Mouse (Mus musculus): Measurements from ENCODE around the gene Sept1.

- TF ChIP-seq CTCF (IDR thresholded peaks at IDR 0.05; ENCODE audit: borderline replicate concordance, control insufficient read depth, extremely low read depth, insufficient read depth, low read length, poor library complexity) (peak; percentile 78; the same call in 1 of the 2 replicates), POLR2A (IDR thresholded peaks at IDR 0.05; ENCODE audit: control insufficient read depth, extremely low read depth, insufficient read depth, low read length, poor library complexity) (no peak)
These were observed 45.4 kb upstream of the Sept1 start for GRCm38 (mm10) chr7:127278311-127278710.
